9 mouse cellular contexts compared by ENCODE assay signal in the genomic region with DNA sequence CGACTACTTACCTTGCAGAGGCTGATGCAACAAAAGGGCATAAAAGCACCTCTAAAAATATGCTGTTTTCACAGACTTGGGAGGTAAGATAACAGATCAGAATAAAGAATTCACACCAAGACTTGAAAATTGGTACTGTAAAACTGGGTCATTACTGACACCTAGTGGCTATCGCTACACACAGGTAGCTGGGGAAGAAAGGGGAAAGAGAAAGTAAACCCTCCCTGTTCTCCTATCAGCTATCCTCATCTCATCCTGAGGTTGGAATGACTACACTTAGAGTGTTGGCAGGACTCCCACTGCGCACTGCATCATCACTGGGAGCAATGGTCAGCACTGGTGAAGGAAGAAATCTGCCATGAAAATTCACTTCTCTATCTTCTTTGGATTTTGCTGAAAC. TPM values are rescaled to one million over a fixed set of nuclear protein-coding genes. Genes with fewer than 3 reads are reported as not detected.
DNase-seq lines count a peak whose midpoint lies in the region; ATAC-seq and TF ChIP-seq lines count a peak whose summit lies in the region.
"Had no signal": no experiment of that assay in that cellular context is flagged by ENCODE, and none has a peak within 500 bp of the region (broad histone marks: within the 10 kb centered on the region; RNA-seq: fewer than 3 reads in every experiment).

No protein-coding gene starts in this region.

- H3K9me3 ChIP-seq in liver, embryonic 14.5 days (ENCODE audit: control insufficient read depth, low read length), result no peaks in the 10 kb centered on the region
- no peaks in the 10 kb centered on the region for H3K9me3 ChIP-seq in liver, embryonic 11.5 days (ENCODE audit: control insufficient read depth, low read length)
- no peaks in the 10 kb centered on the region for H3K9me3 ChIP-seq in hindbrain, embryonic 16.5 days (ENCODE audit: control insufficient read depth, low read length)
- H3K9me3 ChIP-seq: embryonic facial prominence, embryonic 12.5 days had no signal

- DNase-seq in liver, embryonic 14.5 days (ENCODE audit: low read depth in 3 of 3, low spot score in 3 of 3), result no peak
- no peak for DNase-seq in liver, embryonic 11.5 days (ENCODE audit: low spot score)
- peak; percentile 66 for DNase-seq in MN1 (ENCODE audit: low spot score)
- peak; percentile 58 to 74 for DNase-seq in cerebellum, postnatal 10 days
- peak; percentile 16 to 23 for DNase-seq in left cerebral cortex, postnatal 36 days (ENCODE audit: low spot score in 2 of 2)
- DNase-seq in retina, embryonic 14.5 days (ENCODE audit: low spot score), result peak; percentile 67
- no peak for DNase-seq in ovary, adult 18-20 months (ENCODE audit: low spot score)

- no peak overlapping the region for H3K27ac ChIP-seq in liver, embryonic 14.5 days
- H3K27ac ChIP-seq in liver, embryonic 11.5 days (ENCODE audit: low read depth, low read length), result no peak overlapping the region
- no peak overlapping the region for H3K27ac ChIP-seq in hindbrain, embryonic 16.5 days (ENCODE audit: low read depth, low read length)
- H3K27ac ChIP-seq: embryonic facial prominence, embryonic 12.5 days had no signal

- 13% methylated on average over 3 of the region's 3 CpGs for WGBS in liver, embryonic 14.5 days (ENCODE audit: insufficient replicate concordance)
- WGBS in liver, embryonic 11.5 days, result 30% methylated on average over 3 of the region's 3 CpGs
- 40% methylated on average over 3 of the region's 3 CpGs for WGBS in hindbrain, embryonic 16.5 days

- H3K36me3 ChIP-seq in liver, embryonic 14.5 days (replicated peaks; ENCODE audit: control insufficient read depth, insufficient read depth, low read depth), result no peaks in the 10 kb centered on the region
- H3K36me3 ChIP-seq in liver, embryonic 11.5 days (ENCODE audit: control insufficient read depth, insufficient read depth, low read length), result no peaks in the 10 kb centered on the region
- no peaks in the 10 kb centered on the region for H3K36me3 ChIP-seq in hindbrain, embryonic 16.5 days (ENCODE audit: control insufficient read depth, insufficient read depth, low read length)
- H3K36me3 ChIP-seq: embryonic facial prominence, embryonic 12.5 days had no signal

- no peaks in the 10 kb centered on the region for H3K4me1 ChIP-seq in liver, embryonic 14.5 days (replicated peaks; ENCODE audit: control insufficient read depth in 2 of 2, insufficient read depth in 2 of 2, low read length in 1 of 2)
- no peaks in the 10 kb centered on the region for H3K4me1 ChIP-seq in liver, embryonic 11.5 days (replicated peaks; ENCODE audit: control insufficient read depth, insufficient read depth, low read length)
- no peaks in the 10 kb centered on the region for H3K4me1 ChIP-seq in hindbrain, embryonic 16.5 days (ENCODE audit: control insufficient read depth, insufficient read depth, low read depth, low read length)
- H3K4me1 ChIP-seq: embryonic facial prominence, embryonic 12.5 days had no signal

- ATAC-seq in liver, embryonic 14.5 days (ENCODE audit: insufficient read depth), result no peak
- no peak; the same call in 1 of the 2 replicates for ATAC-seq in liver, embryonic 11.5 days (replicated peaks; ENCODE audit: low FRiP score)
- peak; percentile 82 for ATAC-seq in hindbrain, embryonic 16.5 days

- TF ChIP-seq CTCF in liver, embryonic 14.5 days (IDR thresholded peaks at IDR 0.05; ENCODE audit: low read depth), result peak; percentile 50; the same call in 1 of the 2 replicates

- no peaks in the 10 kb centered on the region for H3K27me3 ChIP-seq in liver, embryonic 14.5 days (ENCODE audit: control insufficient read depth, insufficient read depth, low read length)
- no peaks in the 10 kb centered on the region for H3K27me3 ChIP-seq in liver, embryonic 11.5 days (replicated peaks; ENCODE audit: control insufficient read depth, insufficient read depth, low read length)
- H3K27me3 ChIP-seq in hindbrain, embryonic 16.5 days (replicated peaks; ENCODE audit: control insufficient read depth, insufficient read depth, low read length), result no peaks in the 10 kb centered on the region
- H3K27me3 ChIP-seq: embryonic facial prominence, embryonic 12.5 days had no signal

- H3K4me3 ChIP-seq in liver, embryonic 14.5 days (ENCODE audit: insufficient read depth in 1 of 2, low read depth in 2 of 2, low read length in 2 of 2), result no peak overlapping the region
- H3K4me3 ChIP-seq in liver, embryonic 11.5 days (ENCODE audit: low read depth, low read length), result no peak overlapping the region
- H3K4me3 ChIP-seq in hindbrain, embryonic 16.5 days (ENCODE audit: low read length), result no peak overlapping the region
- H3K4me3 ChIP-seq: embryonic facial prominence, embryonic 12.5 days had no signal

- H3K4me2 ChIP-seq in liver, embryonic 14.5 days (ENCODE audit: low read depth), result no peak overlapping the region
- no peak overlapping the region for H3K4me2 ChIP-seq in liver, embryonic 11.5 days
- H3K4me2 ChIP-seq in hindbrain, embryonic 16.5 days (ENCODE audit: low read length), result no peak overlapping the region
- H3K4me2 ChIP-seq: embryonic facial prominence, embryonic 12.5 days had no signal

- intact Hi-C loops in left cerebral cortex, postnatal 36 days (cut with DNase I), result loop anchor here (2.0 kb wide), 2 partner anchors 142 to 196 kb away; no protein-coding TSS in a partner anchor

- no peak for TF ChIP-seq EP300 in liver, embryonic 14.5 days (IDR thresholded peaks at IDR 0.05; ENCODE audit: low read depth)

- no peak overlapping the region for H3K9ac ChIP-seq in liver, embryonic 14.5 days (replicated peaks)
- no peak overlapping the region for H3K9ac ChIP-seq in liver, embryonic 11.5 days (ENCODE audit: low read depth, low read length)
- H3K9ac ChIP-seq in hindbrain, embryonic 16.5 days (ENCODE audit: low read depth, low read length), result no peak overlapping the region
- H3K9ac ChIP-seq: embryonic facial prominence, embryonic 12.5 days had no signal

RNA-seq across cellular contexts. Expression of a gene that starts 16.4 kb away (rescaled TPM):
- 0.35 and 0.55 TPM in 2 replicates for polyA plus RNA-seq in liver, embryonic 14.5 days (2012; rRNA removed)
- 0.75 and 0.86 TPM in 2 replicates for polyA plus RNA-seq in liver, embryonic 14.5 days (2014; fragmentation: Nextera tagmentation; extraction: Ambion mirVana)
- 4.0 and 4.6 TPM in 2 replicates for polyA plus RNA-seq in liver, embryonic 11.5 days (2014; fragmentation: Nextera tagmentation; extraction: Ambion mirVana)
- 2.0 and 3.0 TPM in 2 replicates for polyA plus RNA-seq in hindbrain, embryonic 16.5 days (2015; fragmentation: Nextera tagmentation; extraction: Ambion mirVana)
- 1 to 10 TPM; 3.2 to 5.4 TPM for total RNA-seq in left cerebral cortex, postnatal 36 days (2021)

RNA-seq across cellular contexts. Expression of a gene that starts 22.0 kb away (rescaled TPM):
- 0.88 and 1.4 TPM in 2 replicates for polyA plus RNA-seq in liver, embryonic 14.5 days (2012; rRNA removed)
- 3.1 and 3.7 TPM in 2 replicates for polyA plus RNA-seq in liver, embryonic 14.5 days (2014; fragmentation: Nextera tagmentation; extraction: Ambion mirVana)
- 12.8 and 13.2 TPM in 2 replicates for polyA plus RNA-seq in liver, embryonic 11.5 days (2014; fragmentation: Nextera tagmentation; extraction: Ambion mirVana)
- 56.7 and 68.3 TPM in 2 replicates for polyA plus RNA-seq in hindbrain, embryonic 16.5 days (2015; fragmentation: Nextera tagmentation; extraction: Ambion mirVana)
- total RNA-seq in left cerebral cortex, postnatal 36 days (2021), result 10 to 100 TPM; 30.6 to 31.6 TPM

Comparison
In these comparisons a context has a peak if more than half of its experiments do, and no peak if none do; other contexts are left out.
1. DNase-seq: peak in MN1 (single experiment), cerebellum, postnatal 10 days (2 of 2), left cerebral cortex, postnatal 36 days (2 of 2) and retina, embryonic 14.5 days (single experiment); none in liver, embryonic 14.5 days (0 of 3), liver, embryonic 11.5 days (single experiment) and ovary, adult 18-20 months (single experiment).